Mouse (Mus musculus): ENCODE results near the gene Gab1.

- TF ChIP-seq CTCF (IDR thresholded peaks at IDR 0.05; ENCODE audit: low read depth, low read length), result no peak
- no peak for TF ChIP-seq POLR2A (IDR thresholded peaks at IDR 0.05; ENCODE audit: borderline replicate concordance, low read depth, low read length)
Measured at GRCm38 (mm10) chr8:80869881-80870328, 10.4 kb downstream of the Gab1 start.

Data from bone marrow macrophage, adult 2 months (primary cell).